Mouse (Mus musculus) gastrocnemius, adult 2 months (tissue): ENCODE measurements around the gene Mtor. TPM values are rescaled to one million over a fixed set of nuclear protein-coding genes. Genes with fewer than 3 reads are reported as not detected.

ENCODE experiments used
- DNase-seq: peaks from one replicate; pipeline ENCODE4 v3.0.0; 2022
- H3K27ac ChIP-seq: fragments of 200-600 bp; 2 replicates; pipeline ENCODE4 v1.8.1; 2022; ENCODE audit warnings: mild to moderate bottlenecking
- H3K4me3 ChIP-seq: fragments of 200-600 bp; 2 replicates; pipeline ENCODE4 v1.8.1; 2022; ENCODE audit warnings: mild to moderate bottlenecking, moderate library complexity
- CTCF ChIP-seq: fragments of 200-600 bp; IDR thresholded peaks from 2 replicates; pipeline ENCODE4 v1.8.1; 2022; ENCODE audit warnings: antibody characterized with exemption, mild to moderate bottlenecking, moderate library complexity
- intact Hi-C: fragments of 180-260 bp; cut with DNase I; formaldehyde crosslinking; loops from one replicate; pipeline ENCODE4 v1.15.1; 2025
- total RNA-seq, 2 experiments: library from RNA; stranded (reverse); gene quantifications; 2 replicates each; pipeline ENCODE4 v1.2.3; 2021

Mtor gene
- total RNA-seq, 2 experiments from 2014 or later, result 36.3 to 37.1 TPM

GRCm38 (mm10) chr4:148472436-148473174, 24.2 kb downstream of the Mtor start:
- TF ChIP-seq CTCF, result no peak
- H3K27ac ChIP-seq, result peak overlapping the region; percentile 40; the same call in 1 of the 2 replicates
- DNase-seq, result no peak
- intact Hi-C loops, result no loop called here
- H3K4me3 ChIP-seq, result no peak overlapping the region

DNA sequence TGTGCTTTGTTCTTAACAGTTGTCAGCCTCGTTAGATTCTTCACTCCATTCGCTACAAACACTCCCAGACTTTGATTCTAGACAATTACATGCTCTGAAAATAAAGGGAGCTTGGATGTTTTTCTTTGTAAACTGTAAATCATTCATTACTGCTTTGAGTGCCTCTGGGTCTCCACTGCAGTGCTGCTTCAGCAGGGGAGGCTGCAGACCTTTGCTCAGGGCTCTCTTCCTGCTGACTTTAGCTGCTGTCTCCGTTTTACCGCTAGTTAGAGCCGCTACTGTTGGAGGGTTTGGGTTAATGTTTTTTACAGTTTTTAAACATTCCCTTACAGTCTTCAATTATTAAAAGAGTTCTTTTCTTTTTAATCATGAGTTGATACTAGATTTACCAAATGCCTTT, 25.1 kb downstream of the Mtor start:
- intact Hi-C loops, result no loop called here
- H3K27ac ChIP-seq, result no peak overlapping the region
- no peak for TF ChIP-seq CTCF

DNA sequence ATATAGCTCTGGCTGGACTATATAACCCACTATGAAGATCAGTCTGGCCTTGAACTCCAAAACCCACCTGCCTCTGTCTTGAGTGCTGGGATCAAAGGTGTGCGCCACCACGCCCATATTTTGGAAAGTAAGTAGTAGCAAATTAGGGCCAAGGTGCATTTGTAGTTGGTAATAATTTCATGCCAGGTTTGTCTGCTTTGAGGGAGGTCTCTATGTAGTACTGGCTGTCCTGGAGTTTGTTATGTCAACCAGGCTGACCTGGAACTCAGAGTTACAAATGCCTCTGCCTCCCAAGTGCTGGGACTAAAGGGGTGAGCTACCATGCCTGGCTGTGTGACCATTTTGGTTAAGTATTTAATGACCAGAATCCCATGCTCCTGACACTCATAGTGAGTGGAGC, 31.8 kb downstream of the Mtor start:
- Histone ChIP-seq H3K27ac (no peak overlapping the region), H3K4me3 (no peak overlapping the region)
- no peak for DNase-seq
- TF ChIP-seq CTCF, result no peak
- intact Hi-C loops, result no loop called here

More for the DNA sequence above, 25.1 kb downstream of the Mtor start:
- DNase-seq, result no peak
- no peak overlapping the region for H3K4me3 ChIP-seq

DNA sequence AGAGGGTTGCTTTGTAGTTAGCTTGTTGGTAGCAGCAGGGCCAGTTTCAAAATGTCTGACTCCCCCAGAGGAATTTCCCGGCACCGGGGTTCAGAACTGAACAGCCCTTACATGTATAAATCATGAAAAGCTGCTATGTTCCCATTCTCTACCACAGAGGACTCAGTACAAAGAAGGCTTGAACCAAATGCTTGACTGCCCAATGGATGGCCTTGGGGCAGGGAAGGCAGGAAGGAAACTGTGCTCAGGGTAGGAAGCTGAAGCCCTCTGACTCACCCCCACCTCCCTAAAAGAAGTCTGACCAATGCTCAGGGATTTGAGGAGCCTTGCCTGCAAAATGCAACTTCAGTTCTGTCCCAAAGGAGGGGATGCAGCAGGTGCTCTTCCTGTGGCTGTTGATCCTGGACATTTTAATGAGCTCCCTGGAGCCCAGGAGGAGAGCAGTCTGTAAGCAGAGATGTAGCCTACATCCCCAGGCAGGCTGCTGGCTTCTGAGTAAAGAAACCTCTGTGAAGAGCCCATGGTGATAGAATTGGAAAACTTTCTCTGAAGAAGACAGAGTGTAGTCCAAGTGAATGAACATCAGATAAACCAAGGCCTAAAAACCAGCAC, 33.3 kb downstream of the Mtor start:
- Histone ChIP-seq H3K4me3 (no peak overlapping the region), H3K27ac (no peak overlapping the region)
- DNase-seq, result peak; percentile 1
- intact Hi-C loops, result no loop called here
- TF ChIP-seq CTCF, result no peak

- Histone ChIP-seq H3K27ac (no peak overlapping the region), H3K4me3 (no peak overlapping the region)
- TF ChIP-seq CTCF, result no peak
- no peak for DNase-seq
- intact Hi-C loops, result no loop called here
Measured at GRCm38 (mm10) chr4:148484511-148484910, 36.1 kb downstream of the Mtor start.

DNA sequence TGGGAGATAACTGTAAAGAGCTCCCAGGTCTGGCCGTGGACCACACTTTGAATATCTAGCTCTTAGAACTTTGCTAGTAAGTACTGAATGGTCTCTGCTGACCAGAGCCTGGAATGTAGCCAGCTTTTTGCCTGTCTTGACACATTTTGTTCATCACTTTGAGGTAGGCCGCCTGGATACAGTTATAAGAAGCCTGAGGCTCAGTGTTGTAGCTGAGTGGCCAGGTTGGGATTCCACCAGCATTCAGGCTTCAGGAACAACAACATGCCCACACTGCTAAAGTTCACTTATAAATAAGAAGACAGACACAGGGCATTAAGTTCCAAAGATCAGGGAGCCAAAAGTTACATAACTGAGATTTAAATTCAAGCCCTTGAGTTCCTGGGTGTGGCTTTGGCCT, 39.4 kb downstream of the Mtor start:
- peak; percentile 12 for DNase-seq
- TF ChIP-seq CTCF, result no peak
- intact Hi-C loops, result no loop called here
- Histone ChIP-seq H3K27ac (no peak overlapping the region), H3K4me3 (no peak overlapping the region)

GRCm38 (mm10) chr4:148490502-148490901, 42.1 kb downstream of the Mtor start:
- H3K27ac ChIP-seq, result peak overlapping the region; percentile 60

GRCm38 (mm10) chr4:148491448-148491847, 43.0 kb downstream of the Mtor start:
- H3K4me3 ChIP-seq, result no peak overlapping the region
- peak; percentile 22; the same call in 1 of the 2 replicates for TF ChIP-seq CTCF
- DNase-seq, result peak; percentile 40
- intact Hi-C loops, result no loop called here
- H3K27ac ChIP-seq, result peak overlapping the region; percentile 60

More at GRCm38 (mm10) chr4:148490502-148490901, 42.1 kb downstream of the Mtor start:
- no peak overlapping the region for H3K4me3 ChIP-seq
- peak; percentile 51 for DNase-seq
- intact Hi-C loops, result no loop called here
- TF ChIP-seq CTCF, result no peak

DNA sequence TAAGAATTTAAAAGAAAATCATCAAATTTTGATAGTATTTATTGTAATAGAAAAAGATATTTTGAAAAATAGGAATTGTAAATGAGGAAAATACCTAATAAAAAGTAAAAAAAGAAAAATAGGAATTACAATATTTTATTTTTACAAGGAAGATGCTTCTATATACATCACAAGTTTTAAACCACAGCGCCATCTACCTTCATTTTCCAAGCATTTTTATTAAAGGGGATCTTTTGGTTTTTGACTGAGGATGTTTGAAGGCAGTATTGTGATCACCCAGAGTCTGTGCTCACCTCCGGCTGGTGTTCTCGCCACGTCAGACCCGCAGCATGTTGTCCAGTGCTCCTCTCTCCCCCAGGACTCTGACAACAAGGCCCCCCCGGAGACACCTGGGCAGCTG, 46.7 kb downstream of the Mtor start:
- DNase-seq, result no peak
- Histone ChIP-seq H3K27ac (no peak overlapping the region; the same call in 1 of the 2 replicates), H3K4me3 (no peak overlapping the region)
- peak; percentile 11; the same call in 1 of the 2 replicates for TF ChIP-seq CTCF
- intact Hi-C loops, result no loop called here

- no peak overlapping the region for H3K4me3 ChIP-seq
- H3K27ac ChIP-seq, result no peak overlapping the region
- TF ChIP-seq CTCF, result no peak
- intact Hi-C loops, result no loop called here
- DNase-seq, result no peak
Measured at GRCm38 (mm10) chr4:148495874-148496689, 47.7 kb downstream of the Mtor start.

- no peak for TF ChIP-seq CTCF
- intact Hi-C loops, result no loop called here
- H3K27ac ChIP-seq, result peak within 1 kb of the TSS; percentile 70
- H3K4me3 ChIP-seq, result peak within 1 kb of the TSS; percentile 60
- DNase-seq, result peak; percentile 51
Measured at GRCm38 (mm10) chr4:148500410-148500867, 52.0 kb downstream of the Mtor start, which contains the start of gene Angptl7. Angptl7 (minus strand) TSS chr4:148500460.

DNA sequence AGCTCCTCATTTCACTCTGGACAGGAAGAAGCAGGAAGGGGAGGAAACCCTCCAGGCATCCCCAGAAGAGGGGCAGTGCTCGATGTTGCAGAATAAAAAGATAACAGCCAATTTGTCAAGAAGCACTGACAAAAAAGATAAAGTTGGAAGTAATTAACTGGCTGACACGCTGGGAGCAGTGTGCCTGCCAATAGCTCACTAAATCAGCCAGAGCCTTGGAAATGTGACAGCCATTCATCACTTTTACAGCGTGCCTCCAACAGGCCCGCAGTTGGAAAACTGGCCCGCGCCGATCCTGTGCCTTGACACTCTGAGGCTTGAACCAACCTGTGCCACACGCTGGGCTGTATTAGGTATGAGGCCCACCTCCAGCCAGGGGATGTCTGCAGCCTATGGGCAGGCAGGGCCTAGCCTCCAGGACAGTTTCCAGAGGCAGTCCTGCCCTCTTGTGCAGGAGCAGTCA, 56.1 kb downstream of the Mtor start:
- peak; percentile 82 for DNase-seq
- Histone ChIP-seq H3K27ac (peak overlapping the region; percentile 84), H3K4me3 (no peak overlapping the region)
- intact Hi-C loops, result no loop called here
- no peak for TF ChIP-seq CTCF
